Mouse (Mus musculus): ENCODE measurements around the gene Micu1.

DNA sequence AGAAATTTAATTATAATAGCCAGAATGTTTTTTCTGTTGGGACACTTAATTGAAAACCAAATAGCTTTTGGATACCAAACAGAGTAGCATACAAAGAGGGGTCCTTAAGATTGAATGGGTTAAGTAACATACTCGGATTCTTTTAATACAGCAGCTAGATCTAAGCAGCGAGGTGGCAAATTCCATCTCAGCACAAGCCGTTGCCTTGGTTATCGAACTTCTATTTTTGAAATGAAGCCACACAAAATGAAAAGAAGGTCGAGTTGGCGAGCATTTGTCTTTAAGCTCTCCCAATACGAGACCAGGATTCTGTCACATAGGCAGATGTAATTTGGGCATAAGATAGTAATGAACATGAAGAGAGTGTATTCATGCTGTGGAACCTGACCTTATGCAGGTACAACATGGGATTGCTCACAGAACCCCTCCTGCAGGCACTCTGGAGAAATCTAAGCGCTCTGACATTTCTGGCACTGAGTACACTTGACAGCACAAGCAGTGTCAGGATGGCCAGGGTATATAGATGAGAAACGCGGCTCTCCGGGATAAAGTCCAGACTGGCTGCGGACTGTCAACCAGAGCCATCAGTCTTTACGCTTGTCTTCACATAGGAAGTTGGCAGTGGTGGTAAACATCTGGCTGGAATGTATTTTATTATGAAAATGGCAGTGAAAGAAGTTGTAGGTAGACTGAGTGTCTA, 71.3 kb downstream of the Micu1 start:
- TF ChIP-seq EP300 (IDR thresholded peaks at IDR 0.05; ENCODE audit: low read depth) (no peak), CTCF (IDR thresholded peaks at IDR 0.05; ENCODE audit: low read depth) (no peak)
